Mouse (Mus musculus) bone marrow macrophage, adult 2 months (primary cell): ENCODE measurements around the gene Tm4sf5.

Experiments
- CTCF ChIP-seq: IDR thresholded peaks from 2 replicates; pipeline ENCODE4 v1.5.1; 2012; ENCODE audit warnings: low read depth, mild to moderate bottlenecking, low read length, moderate library complexity
- POLR2A ChIP-seq: IDR thresholded peaks from 2 replicates; pipeline ENCODE4 v1.6.1; 2012; ENCODE audit warnings: mild to moderate bottlenecking, low read depth, low read length, borderline replicate concordance

DNA sequence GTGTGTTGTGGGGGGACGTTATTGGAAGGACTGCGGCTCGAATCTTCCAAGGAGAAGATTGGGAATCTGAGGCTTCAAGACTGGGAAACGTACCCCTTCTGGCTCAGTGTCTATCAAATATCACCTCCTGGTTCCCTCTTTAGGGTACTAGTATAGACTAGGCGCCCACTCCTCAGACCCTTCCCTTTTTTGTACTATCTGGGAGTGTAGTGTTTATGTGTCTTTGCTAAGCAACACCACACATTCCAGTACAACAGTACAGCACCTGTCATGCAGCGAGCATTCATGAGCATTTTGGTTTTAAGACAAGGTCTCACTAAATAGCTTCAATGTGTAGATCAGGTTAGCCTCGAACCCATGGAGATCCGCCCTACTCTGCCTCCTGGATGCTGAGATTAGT lies 46.5 kb downstream of the Tm4sf5 start:
- no peak for TF ChIP-seq POLR2A
- TF ChIP-seq CTCF = no peak
